ENCODE assay signal across 12 mouse cellular contexts in genomic region chr2:83740601-83741031, GRCm38 (mm10). TPM values are rescaled to one million over a fixed set of nuclear protein-coding genes. Genes with fewer than 3 reads are reported as not detected.
DNase-seq lines count a peak whose midpoint lies in the region; ATAC-seq and TF ChIP-seq lines count a peak whose summit lies in the region.
"Had no signal": no experiment of that assay in that cellular context is flagged by ENCODE, and none has a peak within 500 bp of the region (broad histone marks: within the 10 kb centered on the region; RNA-seq: fewer than 3 reads in every experiment).

No protein-coding gene starts in this region.

- no peak overlapping the region for H3K27ac ChIP-seq in heart, embryonic 11.5 days (ENCODE audit: low read depth, low read length)
- H3K27ac ChIP-seq in liver, adult 2 months (replicated peaks; ENCODE audit: insufficient read depth, low read depth, low read length), result 0 out of 2 replicates have a peak overlapping the region, but pooled peaks have one; percentile 14
- no peak overlapping the region for H3K27ac ChIP-seq in liver, embryonic 11.5 days (ENCODE audit: low read depth, low read length)
- H3K27ac ChIP-seq in liver, postnatal 0 days (ENCODE audit: low read depth), result no peak overlapping the region
- H3K27ac ChIP-seq: liver, embryonic 13.5 days; neural tube, embryonic 12.5 days had no signal

- ATAC-seq in heart, embryonic 11.5 days (replicated peaks; ENCODE audit: insufficient number of reproducible peaks, low FRiP score, low TSS enrichment), result no peak
- ATAC-seq in liver, embryonic 11.5 days (replicated peaks; ENCODE audit: low FRiP score), result no peak
- ATAC-seq in liver, postnatal 0 days, result peak; percentile 88
- ATAC-seq: CD4-positive, CD25-positive, alpha-beta regulatory T cell, adult 4 months had no signal

- H3K4me3 ChIP-seq in heart, embryonic 11.5 days (ENCODE audit: low read depth, low read length), result no peak overlapping the region
- H3K4me3 ChIP-seq in liver, adult 2 months (ENCODE audit: insufficient read depth, low read depth, low read length), result no peak overlapping the region
- no peak overlapping the region for H3K4me3 ChIP-seq in liver, embryonic 11.5 days (ENCODE audit: low read depth, low read length)
- no peak overlapping the region for H3K4me3 ChIP-seq in liver, postnatal 0 days (ENCODE audit: low read depth, low read length)
- H3K4me3 ChIP-seq: liver, embryonic 13.5 days; neural tube, embryonic 12.5 days had no signal

- no peaks in the 10 kb centered on the region; the same call in 1 of the 2 replicates for H3K79me2 ChIP-seq in liver, adult 2 months (ENCODE audit: control insufficient read depth, insufficient read depth, low read length)

- DNase-seq in heart, postnatal 25 days (ENCODE audit: low spot score), result no peak
- peak; percentile 82 for DNase-seq in liver, adult 2 months (ENCODE audit: extremely low read depth, low read depth, low spot score)
- DNase-seq in liver, embryonic 11.5 days (ENCODE audit: low spot score), result no peak
- peak; percentile 72 to 75 for DNase-seq in adrenal gland, postnatal 36 days
- no peak for DNase-seq in liver, postnatal 0 days
- no peak for DNase-seq in c-Kit-positive CD71-positive TER-119-positive erythroid progenitor cells, embryonic 14.5 days (ENCODE audit: low spot score)
- no peak for DNase-seq in gastrocnemius, postnatal 14 days
- DNase-seq: cerebellum, adult 9-10 months; liver, embryonic 13.5 days had no signal

- no peak for TF ChIP-seq EP300 in liver, postnatal 0 days (IDR thresholded peaks at IDR 0.05; ENCODE audit: low read depth)

- WGBS in heart, embryonic 11.5 days (ENCODE audit: insufficient replicate concordance), result 26% methylated on average over 5 of the region's 5 CpGs
- WGBS in liver, adult 2 months, result 7% methylated on average over 5 of the region's 5 CpGs
- WGBS in liver, embryonic 11.5 days, result 39% methylated on average over 5 of the region's 5 CpGs
- WGBS in liver, postnatal 0 days (ENCODE audit: insufficient replicate concordance), result 39% methylated on average over 5 of the region's 5 CpGs

- H3K36me3 ChIP-seq in heart, embryonic 11.5 days (ENCODE audit: control insufficient read depth, insufficient read depth, low read length), result peaks cover 10% of the 10 kb centered on the region
- peaks cover 11% of the 10 kb centered on the region for H3K36me3 ChIP-seq in liver, adult 2 months (ENCODE audit: control insufficient read depth, insufficient read depth, low read length)
- H3K36me3 ChIP-seq in liver, embryonic 11.5 days (ENCODE audit: control insufficient read depth, insufficient read depth, low read length), result peaks cover 2% of the 10 kb centered on the region; the same call in 1 of the 2 replicates
- H3K36me3 ChIP-seq in liver, postnatal 0 days (replicated peaks; ENCODE audit: insufficient read depth, low read length), result peaks cover 10% of the 10 kb centered on the region

- no peaks in the 10 kb centered on the region for H3K27me3 ChIP-seq in heart, embryonic 11.5 days (ENCODE audit: control insufficient read depth, insufficient read depth, low read length)
- no peaks in the 10 kb centered on the region for H3K27me3 ChIP-seq in liver, adult 2 months (ENCODE audit: control insufficient read depth, insufficient read depth, low read length)
- no peaks in the 10 kb centered on the region for H3K27me3 ChIP-seq in liver, embryonic 11.5 days (replicated peaks; ENCODE audit: control insufficient read depth, insufficient read depth, low read length)
- no peaks in the 10 kb centered on the region for H3K27me3 ChIP-seq in liver, postnatal 0 days (ENCODE audit: insufficient read depth, low read length)
- H3K27me3 ChIP-seq: liver, embryonic 13.5 days; neural tube, embryonic 12.5 days had no signal

- H3K4me1 ChIP-seq in heart, embryonic 11.5 days (ENCODE audit: control insufficient read depth, insufficient read depth, low read length), result peaks cover 28% of the 10 kb centered on the region
- peaks cover 2% of the 10 kb centered on the region for H3K4me1 ChIP-seq in liver, adult 2 months (ENCODE audit: control insufficient read depth, insufficient read depth, low read length)
- peaks cover 6% of the 10 kb centered on the region for H3K4me1 ChIP-seq in liver, embryonic 11.5 days (replicated peaks; ENCODE audit: control insufficient read depth, insufficient read depth, low read length)
- H3K4me1 ChIP-seq in liver, postnatal 0 days (ENCODE audit: insufficient read depth), result peaks cover 6% of the 10 kb centered on the region
- H3K4me1 ChIP-seq: neural tube, embryonic 12.5 days had no signal

- no peak overlapping the region for H3K9ac ChIP-seq in heart, embryonic 11.5 days (ENCODE audit: low read depth, low read length)
- H3K9ac ChIP-seq in liver, adult 2 months (ENCODE audit: low read depth, low read length), result no peak overlapping the region
- H3K9ac ChIP-seq in liver, embryonic 11.5 days (ENCODE audit: low read depth, low read length), result no peak overlapping the region
- H3K9ac ChIP-seq in liver, postnatal 0 days (replicated peaks), result no peak overlapping the region
- H3K9ac ChIP-seq: liver, embryonic 13.5 days; neural tube, embryonic 12.5 days had no signal

- no peaks in the 10 kb centered on the region for H3K9me3 ChIP-seq in heart, embryonic 11.5 days (replicated peaks; ENCODE audit: control insufficient read depth, low read length)
- no peaks in the 10 kb centered on the region for H3K9me3 ChIP-seq in liver, embryonic 11.5 days (ENCODE audit: control insufficient read depth, low read length)
- no peaks in the 10 kb centered on the region for H3K9me3 ChIP-seq in liver, postnatal 0 days (ENCODE audit: low read length)
- H3K9me3 ChIP-seq: liver, embryonic 13.5 days; neural tube, embryonic 12.5 days had no signal

- H3K4me2 ChIP-seq in heart, embryonic 11.5 days, result peak overlapping the region; percentile 2; the same call in 1 of the 2 replicates
- H3K4me2 ChIP-seq in liver, embryonic 11.5 days, result no peak overlapping the region
- H3K4me2 ChIP-seq in liver, postnatal 0 days (ENCODE audit: low read depth, low read length), result no peak overlapping the region; the same call in 1 of the 2 replicates
- H3K4me2 ChIP-seq: liver, embryonic 13.5 days; neural tube, embryonic 12.5 days had no signal

- TF ChIP-seq CTCF in liver, adult 2 months (IDR thresholded peaks at IDR 0.05; ENCODE audit: low read depth, low read length), result no peak
- no peak for TF ChIP-seq CTCF in liver, postnatal 0 days (IDR thresholded peaks at IDR 0.05; ENCODE audit: low read depth)

- intact Hi-C loops in heart, postnatal 25 days (cut with DNase I), result no loop called here
- intact Hi-C loops in gastrocnemius, postnatal 14 days (cut with DNase I; ENCODE audit: low total_unique reads), result no loop called here

- no peak for TF ChIP-seq POLR2A in liver, adult 2 months (IDR thresholded peaks at IDR 0.05; ENCODE audit: extremely low read depth, insufficient read depth, low read length)

RNA-seq across cellular contexts. Expression of gene Itgav, which starts 16.4 kb away (rescaled TPM):
- polyA plus RNA-seq in heart, embryonic 11.5 days (2014; fragmentation: Nextera tagmentation; extraction: Ambion mirVana), result 75.9 and 87.7 TPM in 2 replicates
- total RNA-seq in heart, postnatal 25 days (2021), result 10 to 100 TPM; 36.7 to 38.3 TPM
- total RNA-seq in liver, adult 2 months (2014; rRNA removed), result 29.6 and 33.2 TPM in 2 replicates
- 15.8 and 20.5 TPM in 2 replicates for polyA plus RNA-seq in liver, adult 2 months (2012; rRNA removed)
- 34.3 and 38.3 TPM in 2 replicates for polyA plus RNA-seq in liver, embryonic 11.5 days (2014; fragmentation: Nextera tagmentation; extraction: Ambion mirVana)
- total RNA-seq in adrenal gland, postnatal 36 days (2021), result 100 to 1,000 TPM; 122 to 131 TPM
- 25.1 and 26.5 TPM in 2 replicates for polyA plus RNA-seq in liver, postnatal 0 days (2015; fragmentation: Nextera tagmentation; extraction: Ambion mirVana)
- 10 to 100 TPM; 46.3 to 58.0 TPM for total RNA-seq in gastrocnemius, postnatal 14 days (2021)

Comparison
In these comparisons a context has a peak if more than half of its experiments do, and no peak if none do; other contexts are left out.
1. DNase-seq: peak in liver, adult 2 months (single experiment) and adrenal gland, postnatal 36 days (2 of 2); none in heart, postnatal 25 days (single experiment), liver, embryonic 11.5 days (single experiment), liver, postnatal 0 days (single experiment), c-Kit-positive CD71-positive TER-119-positive erythroid progenitor cells, embryonic 14.5 days (single experiment) and gastrocnemius, postnatal 14 days (single experiment).